Mouse (Mus musculus) hindbrain, embryonic 12.5 days (tissue): ENCODE measurements at regions not wholly inside any gene's neighbourhood (a gene's known extent, or its start where the extent isn't known, plus 50 kb on each side); places are given as distances from the start of the nearest gene placed in this dataset.

Experiments used
- ATAC-seq: fragments of 200-750 bp; cut with Nextera tagmentation; 2 replicates; pipeline ENCODE4 v1.8.0; 2017; ENCODE audit warnings: moderate TSS enrichment; ENCODE audit not compliant: low FRiP score
- H3K27ac ChIP-seq: fragments of 300-500 bp; sonication (generic); 2 replicates; pipeline ENCODE4 v1.5.1; 2016; ENCODE audit warnings: mild to moderate bottlenecking
- H3K27me3 ChIP-seq: fragments of 300-500 bp; sonication (generic); 2 replicates; pipeline ENCODE4 v1.6.1; 2016; ENCODE audit warnings: mild to moderate bottlenecking
- H3K36me3 ChIP-seq: fragments of 300-500 bp; sonication (generic); 2 replicates; pipeline ENCODE4 v1.6.1; 2016; ENCODE audit warnings: mild to moderate bottlenecking
- H3K4me1 ChIP-seq: fragments of 300-500 bp; sonication (generic); 2 replicates; pipeline ENCODE4 v1.6.1; 2016
- H3K4me2 ChIP-seq: fragments of 300-500 bp; sonication (generic); replicated peaks from 2 replicates; pipeline ENCODE4 v1.6.1; 2016; ENCODE audit warnings: mild to moderate bottlenecking
- H3K4me3 ChIP-seq: fragments of 300-500 bp; sonication (generic); 2 replicates; pipeline ENCODE4 v1.5.1; 2016; ENCODE audit warnings: mild to moderate bottlenecking
- H3K9ac ChIP-seq: fragments of 300-500 bp; sonication (generic); 2 replicates; pipeline ENCODE4 v1.6.1; 2016; ENCODE audit warnings: mild to moderate bottlenecking, moderate library complexity
- H3K9me3 ChIP-seq: fragments of 300-500 bp; sonication (generic); replicated peaks from 2 replicates; pipeline ENCODE4 v1.6.1; 2016; ENCODE audit warnings: mild to moderate bottlenecking
- WGBS: fragments of 180-500 bp; shearing (Covaris S2); methylation state at CpG from one replicate; pipeline ENCODE4 v1.1.7; 2016; 5-methylcytosine and 5-hydroxymethylcytosine counted together

DNA sequence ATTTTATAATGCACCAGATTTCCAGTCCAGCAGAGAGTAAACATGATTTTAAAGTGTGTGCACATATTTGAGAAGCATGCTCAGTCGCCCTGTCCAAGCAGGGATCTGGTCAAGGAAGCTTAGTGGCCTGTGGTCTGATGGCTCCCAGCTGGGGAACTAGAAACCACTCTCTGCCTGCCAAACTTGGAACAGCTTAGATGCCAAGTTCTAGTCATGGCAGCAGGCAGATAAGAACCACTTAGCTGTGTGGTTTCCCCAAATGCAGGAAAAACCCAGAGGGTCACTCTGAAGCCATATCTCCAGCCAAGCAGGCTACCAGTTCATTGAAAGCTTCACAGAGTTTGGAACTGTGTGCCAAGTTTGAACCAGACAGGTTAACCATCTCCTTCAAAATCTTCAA lies 86.1 kb downstream of the Fam114a2 start:
- ATAC-seq = no peak
- no peak overlapping the region for H3K27ac ChIP-seq

DNA sequence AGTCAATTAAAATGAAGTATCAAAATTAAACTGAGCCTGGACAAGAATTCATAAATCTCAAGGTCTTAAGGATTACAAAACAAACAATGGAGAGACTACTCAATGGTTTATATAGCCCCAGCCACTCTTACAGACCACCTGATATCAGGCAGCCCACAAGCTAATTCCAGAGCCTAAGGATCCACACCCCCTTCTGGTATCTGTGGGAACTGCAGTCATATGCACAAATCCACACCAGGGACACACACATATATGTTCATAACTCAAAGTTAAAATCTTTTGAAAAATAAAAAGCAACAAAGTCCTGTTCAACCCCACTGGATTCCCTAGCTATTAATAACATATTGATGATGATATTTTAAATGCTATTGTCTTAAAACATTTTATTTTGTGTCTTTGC lies 86.5 kb downstream of the Fam114a2 start:
- no peak overlapping the region for H3K4me2 ChIP-seq
- H3K9me3 ChIP-seq = no peaks in the 10 kb centered on the region
- H3K27me3 ChIP-seq = no peaks in the 10 kb centered on the region
- no peaks in the 10 kb centered on the region for H3K36me3 ChIP-seq
- H3K9ac ChIP-seq = no peak overlapping the region
- H3K27ac ChIP-seq = no peak overlapping the region
- no peak overlapping the region for H3K4me3 ChIP-seq
- no peaks in the 10 kb centered on the region for H3K4me1 ChIP-seq
- no peak for ATAC-seq

More for the DNA sequence above, 86.1 kb downstream of the Fam114a2 start:
- 77% methylated on average over 1 of the region's 1 CpGs for WGBS
- H3K4me1 ChIP-seq = no peaks in the 10 kb centered on the region
- no peaks in the 10 kb centered on the region for H3K9me3 ChIP-seq
- H3K27me3 ChIP-seq = no peaks in the 10 kb centered on the region
- H3K4me2 ChIP-seq = no peak overlapping the region
- H3K9ac ChIP-seq = no peak overlapping the region
- H3K4me3 ChIP-seq = no peak overlapping the region
- no peaks in the 10 kb centered on the region for H3K36me3 ChIP-seq

DNA sequence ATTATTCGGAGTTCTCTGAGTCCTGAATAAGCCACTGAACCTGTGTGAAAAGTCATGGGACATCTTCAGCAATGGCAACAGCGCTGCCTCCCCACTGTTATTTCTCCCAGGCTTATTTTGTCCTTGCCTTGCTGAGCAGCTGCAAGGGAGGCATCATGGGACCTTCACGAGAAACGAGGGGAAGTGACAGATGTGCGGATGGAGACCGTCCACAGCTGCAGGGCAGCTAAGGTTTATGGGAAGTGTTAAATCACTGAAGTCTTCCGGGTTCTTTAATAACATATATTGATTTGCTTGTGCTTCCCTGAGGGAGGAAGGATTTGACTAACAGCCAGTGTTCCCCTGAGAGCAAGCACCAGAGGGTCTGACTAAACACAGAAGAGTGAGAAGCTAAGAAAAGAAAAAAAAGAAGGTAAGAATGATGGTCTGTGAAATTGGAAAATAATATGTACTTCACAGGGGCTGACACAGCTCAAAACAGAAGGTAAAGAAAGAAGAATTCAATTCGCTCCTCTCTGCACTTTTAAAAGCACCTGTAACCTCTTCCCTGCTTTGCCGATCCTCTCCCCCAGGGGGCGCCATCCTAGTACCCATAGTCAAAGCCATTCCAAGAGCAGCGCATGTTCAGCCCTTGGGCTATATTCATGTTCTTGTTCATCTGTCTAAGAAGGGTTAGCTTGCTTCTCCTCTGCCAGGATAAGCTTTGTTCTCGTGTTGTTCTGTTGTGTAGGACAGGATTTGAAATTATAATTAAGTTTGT lies 92.2 kb downstream of the Fam114a2 start:
- Histone ChIP-seq H3K27me3 (no peaks in the 10 kb centered on the region), H3K4me1 (no peaks in the 10 kb centered on the region), H3K9ac (no peak overlapping the region), H3K4me3 (no peak overlapping the region), H3K9me3 (no peaks in the 10 kb centered on the region), H3K27ac (no peak overlapping the region), H3K36me3 (no peaks in the 10 kb centered on the region), H3K4me2 (no peak overlapping the region)
- ATAC-seq = no peak
- 62% methylated on average over 12 of the region's 12 CpGs for WGBS

DNA sequence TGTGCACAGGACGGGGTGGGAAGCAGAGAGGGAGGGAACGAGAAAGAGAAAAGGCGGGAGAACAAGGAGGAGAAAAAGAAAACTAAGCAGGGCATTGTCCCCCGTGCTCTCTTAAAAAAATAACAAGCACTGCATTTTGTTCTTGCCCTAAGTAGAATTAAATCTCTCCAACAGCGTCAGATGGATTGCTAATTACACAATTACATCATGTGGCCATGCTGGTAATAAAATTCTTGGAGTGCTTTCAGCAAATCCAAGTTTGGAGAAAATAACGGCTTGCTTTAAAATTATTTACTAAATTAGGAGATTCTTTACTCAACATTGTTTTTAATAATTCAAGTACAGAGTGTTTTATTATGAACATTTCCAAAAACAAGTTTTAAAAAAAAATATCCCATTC lies 99.0 kb downstream of the Fam114a2 start:
- Histone ChIP-seq H3K4me1 (peaks cover 2% of the 10 kb centered on the region; the same call in 1 of the 2 replicates), H3K4me3 (no peak overlapping the region), H3K9ac (no peak overlapping the region), H3K27ac (no peak overlapping the region), H3K27me3 (no peaks in the 10 kb centered on the region), H3K9me3 (0 out of 2 replicates have a peak, but pooled peaks cover 3% of the 10 kb centered on the region), H3K4me2 (no peak overlapping the region), H3K36me3 (no peaks in the 10 kb centered on the region)
- ATAC-seq = no peak
- WGBS = 82% methylated on average over 6 of the region's 6 CpGs

DNA sequence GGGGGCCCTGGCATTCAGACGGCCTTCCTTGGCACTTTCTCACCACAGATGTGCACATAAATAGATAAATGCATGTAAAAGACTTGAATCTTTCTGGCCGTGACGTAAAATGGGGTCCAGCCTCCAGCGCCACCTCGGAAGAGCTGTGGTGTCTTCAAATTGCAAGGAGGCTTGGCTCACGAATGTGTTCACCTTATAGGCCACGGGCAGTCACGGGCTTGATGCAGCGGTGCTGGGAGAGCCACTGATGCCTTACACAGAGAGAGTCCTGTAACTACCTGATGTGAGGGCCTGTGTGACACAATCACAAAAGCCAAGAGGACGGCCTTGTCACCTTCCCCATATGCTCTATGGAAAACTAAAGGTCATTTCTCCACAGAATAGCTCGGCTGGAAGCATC lies 102.4 kb downstream of the Fam114a2 start:
- WGBS = 90% methylated on average over 11 of the region's 11 CpGs

DNA sequence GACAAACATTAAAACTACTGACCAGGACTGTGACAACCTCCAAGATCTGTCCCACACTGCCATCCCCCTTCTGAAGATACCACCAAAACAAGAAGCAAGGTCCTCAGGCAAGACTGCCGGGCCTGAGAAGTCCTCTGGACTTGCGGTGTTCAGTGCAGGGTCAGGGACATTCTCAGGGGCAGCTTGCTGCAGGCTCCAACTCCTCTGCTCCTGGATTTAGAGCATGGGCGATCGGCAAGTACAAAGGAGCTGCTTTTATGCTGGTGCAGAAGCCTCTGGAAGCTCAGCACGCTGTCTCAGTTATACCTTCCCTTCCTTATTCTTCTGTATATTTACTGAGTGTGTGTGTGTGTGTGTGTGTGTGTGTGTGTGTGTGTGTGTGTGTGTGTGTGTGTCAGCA lies 103.2 kb downstream of the Fam114a2 start:
- no peak overlapping the region for H3K4me3 ChIP-seq
- H3K9ac ChIP-seq = no peak overlapping the region
- ATAC-seq = no peak
- peaks cover 2% of the 10 kb centered on the region; the same call in 1 of the 2 replicates for H3K4me1 ChIP-seq
- no peaks in the 10 kb centered on the region for H3K36me3 ChIP-seq
- H3K9me3 ChIP-seq = 0 out of 2 replicates have a peak, but pooled peaks cover 3% of the 10 kb centered on the region
- H3K27me3 ChIP-seq = no peaks in the 10 kb centered on the region
- WGBS = 70% methylated on average over 5 of the region's 5 CpGs
- H3K27ac ChIP-seq = peak overlapping the region; percentile 41; the same call in 1 of the 2 replicates
- H3K4me2 ChIP-seq = no peak overlapping the region

More for the DNA sequence above, 102.4 kb downstream of the Fam114a2 start:
- Histone ChIP-seq H3K9me3 (0 out of 2 replicates have a peak, but pooled peaks cover 3% of the 10 kb centered on the region), H3K36me3 (no peaks in the 10 kb centered on the region), H3K4me3 (no peak overlapping the region), H3K4me2 (no peak overlapping the region), H3K4me1 (peaks cover 2% of the 10 kb centered on the region; the same call in 1 of the 2 replicates), H3K27me3 (no peaks in the 10 kb centered on the region), H3K9ac (no peak overlapping the region), H3K27ac (no peak overlapping the region)
- no peak for ATAC-seq

DNA sequence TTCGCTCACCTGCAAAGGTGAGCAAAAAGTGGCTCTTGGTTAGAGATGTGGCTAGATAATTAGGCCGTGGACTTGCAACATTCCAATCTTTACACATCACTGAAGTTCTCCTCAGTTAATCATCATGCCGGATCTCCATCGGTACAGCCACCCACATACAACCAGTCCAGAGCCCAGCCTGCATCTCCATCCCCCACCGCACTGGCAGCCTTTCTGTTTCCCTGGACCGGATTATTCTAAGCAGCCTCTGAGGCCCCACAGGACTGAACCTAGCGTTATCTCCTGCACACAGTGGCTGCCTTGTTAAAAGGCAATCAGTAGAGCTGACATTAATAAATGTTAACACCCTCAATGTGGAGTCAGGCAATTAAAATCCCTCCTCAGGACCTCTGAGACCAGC lies 103.7 kb downstream of the Fam114a2 start:
- ATAC-seq = peak; percentile 38; the same call in 1 of the 2 replicates
- Histone ChIP-seq H3K27me3 (no peaks in the 10 kb centered on the region), H3K4me3 (no peak overlapping the region), H3K9me3 (0 out of 2 replicates have a peak, but pooled peaks cover 3% of the 10 kb centered on the region), H3K4me2 (no peak overlapping the region), H3K4me1 (peaks cover 2% of the 10 kb centered on the region; the same call in 1 of the 2 replicates), H3K27ac (no peak overlapping the region), H3K36me3 (no peaks in the 10 kb centered on the region), H3K9ac (no peak overlapping the region)
- 66% methylated on average over 7 of the region's 7 CpGs for WGBS

DNA sequence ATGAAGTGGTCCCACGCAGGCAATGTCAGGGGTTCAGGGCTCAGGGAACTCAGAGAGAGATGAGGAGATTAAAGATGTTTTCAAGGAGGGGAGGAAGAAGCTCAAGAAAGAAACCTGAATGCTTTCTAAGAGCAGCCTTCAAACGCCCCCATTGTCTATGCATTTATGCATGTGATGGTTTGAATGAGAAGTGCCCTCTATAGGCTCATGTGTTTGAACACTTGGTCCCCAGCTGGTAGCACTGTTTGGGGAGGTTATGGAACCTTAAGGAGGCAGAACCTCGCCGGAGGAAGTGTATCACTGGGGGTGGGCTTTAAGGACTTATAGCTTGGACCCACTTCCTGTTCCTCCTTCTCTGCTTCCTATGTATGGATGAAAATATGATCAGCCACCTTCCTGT lies 105.1 kb downstream of the Fam114a2 start:
- H3K4me2 ChIP-seq = no peak overlapping the region
- H3K27me3 ChIP-seq = no peaks in the 10 kb centered on the region
- H3K9ac ChIP-seq = no peak overlapping the region
- no peaks in the 10 kb centered on the region for H3K36me3 ChIP-seq
- 0 out of 2 replicates have a peak, but pooled peaks cover 1% of the 10 kb centered on the region for H3K9me3 ChIP-seq
- ATAC-seq = no peak
- peaks cover 2% of the 10 kb centered on the region; the same call in 1 of the 2 replicates for H3K4me1 ChIP-seq
- 77% methylated on average over 4 of the region's 4 CpGs for WGBS
- no peak overlapping the region for H3K27ac ChIP-seq
- no peak overlapping the region for H3K4me3 ChIP-seq

DNA sequence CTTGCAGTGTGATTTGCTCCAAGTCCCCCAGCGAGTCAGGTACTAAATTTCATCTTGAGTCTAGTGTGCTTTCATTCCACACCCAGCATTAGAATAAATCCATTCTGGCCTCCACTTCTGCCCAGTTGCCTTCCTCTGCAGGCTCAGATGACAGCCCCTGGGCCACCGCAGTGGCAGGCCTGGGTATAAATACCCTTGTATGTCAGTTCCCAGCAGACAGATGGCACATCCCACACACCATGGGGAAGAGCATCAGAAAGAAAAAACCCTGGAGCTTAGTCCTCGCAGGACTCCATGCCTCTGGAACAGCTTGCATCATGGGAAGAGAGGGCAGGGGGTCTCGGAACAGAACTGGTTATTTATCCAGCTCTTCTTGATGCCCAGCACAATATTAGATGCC lies 105.7 kb downstream of the Fam114a2 start:
- no peaks in the 10 kb centered on the region for H3K27me3 ChIP-seq
- no peak overlapping the region for H3K4me3 ChIP-seq
- 87% methylated on average over 4 of the region's 4 CpGs for WGBS
- no peak overlapping the region for H3K27ac ChIP-seq
- no peak overlapping the region for H3K4me2 ChIP-seq
- H3K9ac ChIP-seq = no peak overlapping the region
- peaks cover 2% of the 10 kb centered on the region; the same call in 1 of the 2 replicates for H3K4me1 ChIP-seq
- H3K9me3 ChIP-seq = no peaks in the 10 kb centered on the region
- H3K36me3 ChIP-seq = no peaks in the 10 kb centered on the region
- no peak for ATAC-seq

DNA sequence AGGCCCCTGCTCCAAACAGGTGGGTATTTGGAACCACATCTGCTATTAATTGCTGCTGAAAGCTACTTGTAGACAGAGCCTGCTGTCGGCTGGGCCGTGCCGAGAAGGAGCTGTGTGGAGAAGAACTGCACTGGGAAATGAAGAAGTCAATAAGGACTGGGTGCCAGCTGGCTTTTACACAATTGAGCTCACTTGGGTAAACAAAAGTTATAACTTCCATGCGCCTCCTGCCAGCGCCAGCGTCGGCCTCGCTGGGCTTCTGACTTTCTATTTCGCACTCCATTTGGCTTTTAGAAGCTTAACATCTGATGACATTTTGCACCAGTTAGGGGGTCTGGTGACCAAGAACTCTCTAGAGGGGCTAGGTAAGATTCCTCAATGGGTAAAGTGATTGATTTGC lies 114.2 kb downstream of the Fam114a2 start:
- Histone ChIP-seq H3K9me3 (no peaks in the 10 kb centered on the region), H3K4me3 (no peak overlapping the region), H3K27ac (no peak overlapping the region), H3K9ac (no peak overlapping the region), H3K27me3 (no peaks in the 10 kb centered on the region), H3K36me3 (no peaks in the 10 kb centered on the region), H3K4me1 (no peaks in the 10 kb centered on the region), H3K4me2 (no peak overlapping the region)
- no peak for ATAC-seq
- WGBS = 52% methylated on average over 9 of the region's 9 CpGs

DNA sequence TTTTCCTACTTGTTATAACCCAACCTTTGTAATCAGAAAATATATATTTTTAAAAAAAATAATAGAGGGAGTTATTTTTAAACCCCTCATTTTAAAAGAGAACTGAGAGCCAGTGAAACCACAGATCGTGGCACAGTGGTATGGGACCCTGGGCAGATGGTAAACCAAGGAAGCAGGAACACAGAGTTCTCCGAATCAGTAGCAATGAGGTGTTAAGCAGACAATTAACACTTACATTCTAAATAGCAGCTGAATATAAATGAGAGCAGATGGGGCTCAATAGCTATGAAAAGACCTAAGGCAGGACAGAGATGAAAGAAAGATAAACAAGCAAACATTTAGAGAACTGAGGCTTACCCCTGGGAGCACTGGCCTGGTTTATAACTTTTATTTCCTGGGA lies 116.8 kb downstream of the Fam114a2 start:
- Histone ChIP-seq H3K27ac (no peak overlapping the region), H3K27me3 (no peaks in the 10 kb centered on the region), H3K4me1 (no peaks in the 10 kb centered on the region), H3K36me3 (no peaks in the 10 kb centered on the region), H3K9me3 (no peaks in the 10 kb centered on the region), H3K4me3 (no peak overlapping the region), H3K9ac (no peak overlapping the region), H3K4me2 (no peak overlapping the region)
- no peak for ATAC-seq
- 47% methylated on average over 2 of the region's 2 CpGs for WGBS

DNA sequence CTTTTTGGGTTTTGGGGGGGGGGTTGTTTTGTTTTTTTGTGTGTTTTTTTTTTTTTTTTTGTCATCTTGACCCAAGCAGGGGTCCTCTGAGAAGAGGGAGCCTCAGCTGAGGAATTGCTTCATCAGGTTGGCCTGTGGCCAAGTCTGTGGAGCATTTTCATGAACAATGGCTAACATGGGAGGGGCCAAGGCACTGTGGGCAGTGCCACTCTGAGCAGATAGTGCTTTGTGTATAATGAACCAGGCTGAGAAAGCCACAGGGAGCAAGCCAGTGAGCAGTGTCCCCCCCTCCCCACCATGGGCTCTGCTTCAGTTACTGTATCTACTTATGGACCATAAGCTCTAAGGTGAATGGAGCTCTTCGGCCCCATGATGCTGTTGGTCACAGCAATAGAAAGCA lies 119.1 kb downstream of the Fam114a2 start:
- ATAC-seq = peak; percentile 58; the same call in 1 of the 2 replicates
- WGBS = 96% methylated on average over 1 of the region's 1 CpGs

DNA sequence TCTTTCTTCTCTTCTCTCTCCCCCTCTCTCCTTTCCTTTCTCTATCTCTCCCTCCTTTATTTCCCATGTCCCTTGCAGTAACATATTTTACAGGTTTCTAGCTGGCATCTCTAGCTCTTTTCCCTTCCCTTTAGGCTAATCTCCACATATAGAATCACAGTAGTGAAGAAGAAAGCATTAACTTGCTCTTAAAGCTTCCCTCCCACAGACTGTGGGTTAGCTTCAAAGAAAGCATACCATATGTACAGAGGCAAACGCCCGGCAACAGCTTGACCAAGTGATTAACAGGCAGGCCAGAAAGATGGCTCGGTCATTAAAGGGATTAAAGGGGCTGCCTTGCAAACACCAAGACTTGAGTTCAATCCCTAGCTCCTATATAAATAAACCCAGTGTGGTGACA lies 122.0 kb downstream of the Fam114a2 start:
- 50% methylated on average over 3 of the region's 3 CpGs for WGBS
- ATAC-seq = no peak
- H3K27ac ChIP-seq = no peak overlapping the region

More for the DNA sequence above, 119.1 kb downstream of the Fam114a2 start:
- Histone ChIP-seq H3K4me1 (no peaks in the 10 kb centered on the region), H3K27me3 (no peaks in the 10 kb centered on the region), H3K4me3 (no peak overlapping the region), H3K9me3 (no peaks in the 10 kb centered on the region), H3K4me2 (no peak overlapping the region), H3K9ac (no peak overlapping the region), H3K36me3 (no peaks in the 10 kb centered on the region), H3K27ac (no peak overlapping the region)

More for the DNA sequence above, 122.0 kb downstream of the Fam114a2 start:
- no peaks in the 10 kb centered on the region for H3K27me3 ChIP-seq
- no peak overlapping the region for H3K4me2 ChIP-seq
- H3K9me3 ChIP-seq = no peaks in the 10 kb centered on the region
- H3K4me3 ChIP-seq = no peak overlapping the region
- no peaks in the 10 kb centered on the region for H3K4me1 ChIP-seq
- H3K9ac ChIP-seq = no peak overlapping the region
- no peaks in the 10 kb centered on the region for H3K36me3 ChIP-seq
